Comparison of ENCODE assay signal across 9 mouse cellular contexts in genomic region chr13:30259912-30260560, GRCm38 (mm10).
DNase-seq lines count a peak whose midpoint lies in the region; ATAC-seq lines count a peak whose summit lies in the region.
"Had no signal": no experiment of that assay in that cellular context is flagged by ENCODE, and none has a peak within 500 bp of the region (broad histone marks: within the 10 kb centered on the region; RNA-seq: fewer than 3 reads in every experiment).

No protein-coding gene starts in this region.

- peak; percentile 41 to 44 for DNase-seq in B cell, adult 2 months
- DNase-seq in adrenal gland, adult 8-10 months, result peak; percentile 48
- peak; percentile 87 for DNase-seq in embryo, embryonic 11 days
- DNase-seq in gastrocnemius, postnatal 36 days, result peak; percentile 32 to 45
- DNase-seq in kidney, adult 8-10 months, result peak; percentile 61 to 82
- peak; percentile 92 for DNase-seq in naive thymus-derived CD4-positive, alpha-beta T cell, adult 2 months (ENCODE audit: low read depth)

- peak; percentile 26; the same call in 1 of the 2 replicates for ATAC-seq in limb, embryonic 12.5 days (ENCODE audit: insufficient number of reproducible peaks, insufficient read depth, low FRiP score, low TSS enrichment, low read depth)
- peak; percentile 53; the same call in 1 of the 2 replicates for ATAC-seq in stomach, embryonic 14.5 days (ENCODE audit: insufficient number of reproducible peaks, insufficient read depth, low FRiP score, low read depth)

- no peaks in the 10 kb centered on the region for H3K4me1 ChIP-seq in limb, embryonic 12.5 days (replicated peaks)
- no peaks in the 10 kb centered on the region for H3K4me1 ChIP-seq in stomach, embryonic 14.5 days (ENCODE audit: control insufficient read depth, insufficient read depth, low read length)

- H3K9me3 ChIP-seq in limb, embryonic 12.5 days, result no peaks in the 10 kb centered on the region
- no peaks in the 10 kb centered on the region for H3K9me3 ChIP-seq in stomach, embryonic 14.5 days (ENCODE audit: control insufficient read depth, low read depth, low read length)
- H3K9me3 ChIP-seq: embryonic facial prominence, embryonic 15.5 days had no signal

- WGBS in limb, embryonic 12.5 days, result 13% methylated on average over 8 of the region's 8 CpGs
- 12% methylated on average over 8 of the region's 8 CpGs for WGBS in stomach, embryonic 14.5 days

- no peak overlapping the region for H3K9ac ChIP-seq in limb, embryonic 12.5 days (replicated peaks)
- H3K9ac ChIP-seq in stomach, embryonic 14.5 days (replicated peaks; ENCODE audit: low read depth, low read length), result no peak overlapping the region
- H3K9ac ChIP-seq: embryonic facial prominence, embryonic 15.5 days had no signal

- H3K4me3 ChIP-seq in limb, embryonic 12.5 days (replicated peaks), result no peak overlapping the region
- H3K4me3 ChIP-seq in stomach, embryonic 14.5 days (ENCODE audit: low read depth, low read length), result no peak overlapping the region
- H3K4me3 ChIP-seq: embryonic facial prominence, embryonic 15.5 days had no signal

- H3K27ac ChIP-seq in limb, embryonic 12.5 days, result no peak overlapping the region
- no peak overlapping the region for H3K27ac ChIP-seq in stomach, embryonic 14.5 days (ENCODE audit: low read length)
- H3K27ac ChIP-seq: embryonic facial prominence, embryonic 15.5 days had no signal

- no peaks in the 10 kb centered on the region for H3K27me3 ChIP-seq in limb, embryonic 12.5 days
- no peaks in the 10 kb centered on the region for H3K27me3 ChIP-seq in stomach, embryonic 14.5 days (ENCODE audit: control insufficient read depth, insufficient read depth, low read length)
- H3K27me3 ChIP-seq: embryonic facial prominence, embryonic 15.5 days had no signal

- intact Hi-C loops in gastrocnemius, postnatal 36 days (cut with DNase I), result loop anchor here (1.0 kb wide), 1 partner anchor 167 kb away; no protein-coding TSS in a partner anchor

- no peaks in the 10 kb centered on the region for H3K36me3 ChIP-seq in limb, embryonic 12.5 days
- no peaks in the 10 kb centered on the region for H3K36me3 ChIP-seq in stomach, embryonic 14.5 days (ENCODE audit: control insufficient read depth, insufficient read depth, low read length)
- H3K36me3 ChIP-seq: embryonic facial prominence, embryonic 15.5 days had no signal

- H3K4me2 ChIP-seq in limb, embryonic 12.5 days, result no peak overlapping the region
- H3K4me2 ChIP-seq in stomach, embryonic 14.5 days (replicated peaks; ENCODE audit: low read depth, low read length), result no peak overlapping the region
- H3K4me2 ChIP-seq: embryonic facial prominence, embryonic 15.5 days had no signal

Comparison
In these comparisons a context has a peak if more than half of its experiments do, and no peak if none do; other contexts are left out.
1. DNase-seq: peak in every context shown above with its lines; median percentile 92 in naive thymus-derived CD4-positive, alpha-beta T cell, adult 2 months; 87 in embryo, embryonic 11 days; 72 in kidney, adult 8-10 months; 48 in adrenal gland, adult 8-10 months; 42 in B cell, adult 2 months; 38 in gastrocnemius, postnatal 36 days.